Mouse (Mus musculus): ENCODE results near the gene Aoah. TPM values are rescaled to one million over a fixed set of nuclear protein-coding genes. Genes with fewer than 3 reads are reported as not detected.

Gene Aoah
- polyA plus RNA-seq, 1 experiment from 2014 or later = 0.32 TPM

- 44% methylated on average over 5 of the region's 5 CpGs for WGBS
- no peaks in the 10 kb centered on the region for H3K4me1 ChIP-seq (replicated peaks; ENCODE audit: control insufficient read depth, insufficient read depth, low read length)
- peak; percentile 55; the same call in 1 of the 2 replicates for ATAC-seq (replicated peaks; ENCODE audit: low FRiP score)
Observed at GRCm38 (mm10) chr13:20937452-20937851, 143.5 kb downstream of the Aoah start.

GRCm38 (mm10) chr13:20939099-20939498, 145.2 kb downstream of the Aoah start:
- Histone ChIP-seq H3K9ac (ENCODE audit: low read length) (no peak overlapping the region), H3K4me1 (replicated peaks; ENCODE audit: control insufficient read depth, insufficient read depth, low read length) (no peaks in the 10 kb centered on the region), H3K36me3 (ENCODE audit: control insufficient read depth, insufficient read depth, low read length) (no peaks in the 10 kb centered on the region), H3K27me3 (ENCODE audit: control insufficient read depth, insufficient read depth, low read length) (no peaks in the 10 kb centered on the region), H3K9me3 (ENCODE audit: control insufficient read depth, low read length) (no peaks in the 10 kb centered on the region), H3K4me2 (ENCODE audit: low read depth, low read length, severe bottlenecking) (no peak overlapping the region), H3K27ac (ENCODE audit: low read depth, low read length) (no peak overlapping the region), H3K4me3 (ENCODE audit: low read depth, low read length) (no peak overlapping the region)
- ATAC-seq (replicated peaks; ENCODE audit: low FRiP score) (no peak), DNase-seq (ENCODE audit: low spot score) (no peak)
- WGBS = 85% methylated on average over 6 of the region's 6 CpGs

More at GRCm38 (mm10) chr13:20937452-20937851, 143.5 kb downstream of the Aoah start:
- peak; percentile 82 for DNase-seq (ENCODE audit: low spot score)
- Histone ChIP-seq H3K27ac (ENCODE audit: low read depth, low read length) (no peak overlapping the region), H3K9me3 (ENCODE audit: control insufficient read depth, low read length) (no peaks in the 10 kb centered on the region), H3K36me3 (ENCODE audit: control insufficient read depth, insufficient read depth, low read length) (no peaks in the 10 kb centered on the region), H3K27me3 (ENCODE audit: control insufficient read depth, insufficient read depth, low read length) (no peaks in the 10 kb centered on the region), H3K4me3 (ENCODE audit: low read depth, low read length) (no peak overlapping the region), H3K9ac (ENCODE audit: low read length) (no peak overlapping the region), H3K4me2 (ENCODE audit: low read depth, low read length, severe bottlenecking) (no peak overlapping the region)

DNA sequence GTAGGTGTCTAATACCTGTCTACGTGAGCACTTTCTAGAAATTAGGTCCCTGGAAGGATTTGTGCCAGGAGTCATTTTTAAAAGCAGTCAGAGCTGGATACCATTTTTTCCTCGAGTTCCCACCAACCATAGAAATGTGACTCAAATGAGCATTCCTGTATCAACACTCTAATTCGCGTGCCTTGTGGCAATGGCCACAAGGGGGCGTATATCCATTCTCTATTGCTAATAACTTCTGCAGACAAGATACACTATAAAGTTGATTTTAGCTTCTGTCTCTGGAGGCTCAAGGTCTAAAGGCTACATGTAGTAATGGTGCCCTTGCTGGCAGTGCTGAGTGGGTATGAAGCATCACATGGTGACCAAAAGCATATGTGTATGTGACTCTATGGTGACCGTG, 146.5 kb downstream of the Aoah start:
- Histone ChIP-seq H3K36me3 (ENCODE audit: control insufficient read depth, insufficient read depth, low read length) (no peaks in the 10 kb centered on the region), H3K27me3 (ENCODE audit: control insufficient read depth, insufficient read depth, low read length) (no peaks in the 10 kb centered on the region), H3K4me2 (ENCODE audit: low read depth, low read length, severe bottlenecking) (no peak overlapping the region), H3K9me3 (ENCODE audit: control insufficient read depth, low read length) (no peaks in the 10 kb centered on the region), H3K27ac (ENCODE audit: low read depth, low read length) (no peak overlapping the region), H3K4me1 (replicated peaks; ENCODE audit: control insufficient read depth, insufficient read depth, low read length) (no peaks in the 10 kb centered on the region), H3K4me3 (ENCODE audit: low read depth, low read length) (no peak overlapping the region), H3K9ac (ENCODE audit: low read length) (no peak overlapping the region)
- DNase-seq (ENCODE audit: low spot score) (no peak), ATAC-seq (replicated peaks; ENCODE audit: low FRiP score) (0 out of 2 replicates have a peak, but pooled peaks have one; percentile 12)
- 60% methylated on average over 6 of the region's 6 CpGs for WGBS

DNA sequence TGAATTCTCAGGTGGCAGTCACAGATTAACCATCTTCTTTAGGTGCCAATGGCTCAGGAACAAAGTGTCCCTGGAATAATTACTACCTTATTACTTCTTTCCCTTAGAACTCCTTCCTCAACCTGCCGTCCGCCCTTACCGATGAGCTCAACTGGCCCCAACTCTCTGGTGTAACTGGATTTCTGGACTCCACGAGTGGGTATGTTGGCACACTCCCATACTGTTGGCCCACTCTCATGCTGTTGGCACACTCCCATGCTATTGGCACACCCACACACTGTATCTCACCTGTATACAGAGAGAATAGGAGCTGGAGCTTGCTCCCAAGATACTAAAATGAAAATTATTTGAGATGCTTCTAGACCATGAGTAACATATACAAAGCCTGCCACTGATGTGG, 147.8 kb downstream of the Aoah start:
- 96% methylated on average over 4 of the region's 4 CpGs for WGBS
- no peaks in the 10 kb centered on the region for H3K4me1 ChIP-seq (replicated peaks; ENCODE audit: control insufficient read depth, insufficient read depth, low read length)

DNA sequence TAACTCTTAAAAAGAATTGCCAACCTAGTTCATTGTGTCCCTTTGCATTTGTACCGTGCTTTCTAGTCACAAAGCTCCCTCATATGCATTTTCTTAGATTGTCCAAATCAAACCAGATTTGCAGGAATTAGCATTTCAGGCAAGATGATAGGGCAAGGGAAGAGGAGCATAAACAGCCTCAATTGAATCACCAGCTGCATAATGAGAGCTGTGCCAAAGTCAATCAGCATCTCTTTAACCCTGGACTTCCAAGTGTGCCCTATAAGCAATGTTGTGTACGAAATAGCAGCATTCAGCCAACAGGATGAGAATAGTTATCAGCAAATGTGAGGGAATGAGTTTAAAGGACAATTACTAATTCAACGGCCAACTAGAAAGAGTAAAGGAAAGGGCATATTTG, 169.2 kb downstream of the Aoah start:
- Histone ChIP-seq H3K4me2 (ENCODE audit: low read depth, low read length, severe bottlenecking) (no peak overlapping the region), H3K9me3 (ENCODE audit: control insufficient read depth, low read length) (no peaks in the 10 kb centered on the region), H3K27me3 (ENCODE audit: control insufficient read depth, insufficient read depth, low read length) (no peaks in the 10 kb centered on the region), H3K27ac (ENCODE audit: low read depth, low read length) (no peak overlapping the region), H3K36me3 (ENCODE audit: control insufficient read depth, insufficient read depth, low read length) (no peaks in the 10 kb centered on the region), H3K4me3 (ENCODE audit: low read depth, low read length) (no peak overlapping the region), H3K9ac (ENCODE audit: low read length) (no peak overlapping the region), H3K4me1 (replicated peaks; ENCODE audit: control insufficient read depth, insufficient read depth, low read length) (no peaks in the 10 kb centered on the region)
- DNase-seq (ENCODE audit: low spot score) (no peak), ATAC-seq (replicated peaks; ENCODE audit: low FRiP score) (no peak)
- WGBS = 82% methylated on average over 3 of the region's 3 CpGs

More for the DNA sequence above, 147.8 kb downstream of the Aoah start:
- Histone ChIP-seq H3K27ac (ENCODE audit: low read depth, low read length) (no peak overlapping the region), H3K9ac (ENCODE audit: low read length) (no peak overlapping the region), H3K27me3 (ENCODE audit: control insufficient read depth, insufficient read depth, low read length) (no peaks in the 10 kb centered on the region), H3K4me3 (ENCODE audit: low read depth, low read length) (no peak overlapping the region), H3K36me3 (ENCODE audit: control insufficient read depth, insufficient read depth, low read length) (no peaks in the 10 kb centered on the region), H3K4me2 (ENCODE audit: low read depth, low read length, severe bottlenecking) (no peak overlapping the region), H3K9me3 (ENCODE audit: control insufficient read depth, low read length) (no peaks in the 10 kb centered on the region)
- no peak for DNase-seq (ENCODE audit: low spot score)
- no peak for ATAC-seq (replicated peaks; ENCODE audit: low FRiP score)

DNA sequence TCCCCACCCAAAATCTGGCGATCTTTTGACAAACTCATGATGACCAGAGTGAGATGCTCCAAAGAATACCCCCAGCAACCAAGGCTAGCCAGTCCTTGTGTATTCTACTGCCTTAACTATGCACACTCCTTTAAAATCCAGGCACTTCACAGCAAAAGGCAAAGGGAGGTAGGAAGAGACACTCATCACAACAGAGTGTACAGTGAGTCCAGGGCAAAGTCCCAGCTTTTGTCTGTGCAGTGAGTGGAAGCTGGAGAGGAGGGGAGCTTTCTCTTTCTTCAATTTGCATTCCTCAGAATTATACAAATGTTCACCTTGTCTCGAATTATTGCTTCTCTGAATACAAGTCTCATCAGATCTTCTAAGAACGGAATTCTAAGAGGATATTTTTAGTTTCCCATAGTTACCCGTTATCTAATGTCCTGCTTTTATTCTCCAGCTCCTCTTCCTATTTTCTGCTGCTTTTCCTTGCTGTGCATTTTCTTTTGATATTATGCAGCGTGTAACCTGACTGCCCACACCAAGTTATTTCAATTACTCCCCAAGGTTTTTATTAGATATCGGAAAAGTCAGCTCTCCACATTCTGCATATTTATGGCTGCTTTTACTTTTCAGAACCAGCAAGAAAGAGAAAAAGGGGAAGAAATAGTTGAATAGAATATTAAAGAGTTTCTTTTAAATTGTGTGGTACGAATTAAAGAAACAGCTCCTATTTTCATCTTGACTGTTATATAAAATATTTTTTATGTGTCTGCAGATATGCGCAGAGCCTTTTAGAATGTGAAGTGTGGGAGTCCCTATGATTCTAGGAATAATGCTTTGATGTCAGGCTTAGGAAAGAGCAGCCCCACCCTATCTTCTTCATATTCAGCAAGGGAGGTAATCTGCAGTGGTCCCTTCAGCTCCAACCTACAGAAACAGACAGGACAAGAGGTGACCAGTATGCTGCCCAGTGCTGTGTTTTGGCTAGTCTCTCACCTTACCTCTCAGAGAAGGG, 187.6 kb downstream of the Aoah start:
- no peak overlapping the region for H3K4me3 ChIP-seq (ENCODE audit: low read depth, low read length)
- H3K27me3 ChIP-seq (ENCODE audit: control insufficient read depth, insufficient read depth, low read length) = no peaks in the 10 kb centered on the region
- DNase-seq (ENCODE audit: low spot score) (no peak), ATAC-seq (replicated peaks; ENCODE audit: low FRiP score) (no peak)
- no peaks in the 10 kb centered on the region for H3K4me1 ChIP-seq (replicated peaks; ENCODE audit: control insufficient read depth, insufficient read depth, low read length)
- 87% methylated on average over 8 of the region's 8 CpGs for WGBS
- no peaks in the 10 kb centered on the region for H3K36me3 ChIP-seq (ENCODE audit: control insufficient read depth, insufficient read depth, low read length)
- H3K27ac ChIP-seq (ENCODE audit: low read depth, low read length) = no peak overlapping the region
- H3K9ac ChIP-seq (ENCODE audit: low read length) = no peak overlapping the region
- no peaks in the 10 kb centered on the region for H3K9me3 ChIP-seq (ENCODE audit: control insufficient read depth, low read length)
- H3K4me2 ChIP-seq (ENCODE audit: low read depth, low read length, severe bottlenecking) = no peak overlapping the region

- ATAC-seq (replicated peaks; ENCODE audit: low FRiP score) = no peak
- H3K4me2 ChIP-seq (ENCODE audit: low read depth, low read length, severe bottlenecking) = no peak overlapping the region
- H3K9ac ChIP-seq (ENCODE audit: low read length) = no peak overlapping the region
- H3K27me3 ChIP-seq (ENCODE audit: control insufficient read depth, insufficient read depth, low read length) = no peaks in the 10 kb centered on the region
- H3K27ac ChIP-seq (ENCODE audit: low read depth, low read length) = no peak overlapping the region
- no peaks in the 10 kb centered on the region for H3K4me1 ChIP-seq (replicated peaks; ENCODE audit: control insufficient read depth, insufficient read depth, low read length)
- H3K9me3 ChIP-seq (ENCODE audit: control insufficient read depth, low read length) = no peaks in the 10 kb centered on the region
- no peak for DNase-seq (ENCODE audit: low spot score)
- H3K36me3 ChIP-seq (ENCODE audit: control insufficient read depth, insufficient read depth, low read length) = no peaks in the 10 kb centered on the region
- H3K4me3 ChIP-seq (ENCODE audit: low read depth, low read length) = no peak overlapping the region
Observed at GRCm38 (mm10) chr13:20985510-20985909, 191.6 kb downstream of the Aoah start.

DNA sequence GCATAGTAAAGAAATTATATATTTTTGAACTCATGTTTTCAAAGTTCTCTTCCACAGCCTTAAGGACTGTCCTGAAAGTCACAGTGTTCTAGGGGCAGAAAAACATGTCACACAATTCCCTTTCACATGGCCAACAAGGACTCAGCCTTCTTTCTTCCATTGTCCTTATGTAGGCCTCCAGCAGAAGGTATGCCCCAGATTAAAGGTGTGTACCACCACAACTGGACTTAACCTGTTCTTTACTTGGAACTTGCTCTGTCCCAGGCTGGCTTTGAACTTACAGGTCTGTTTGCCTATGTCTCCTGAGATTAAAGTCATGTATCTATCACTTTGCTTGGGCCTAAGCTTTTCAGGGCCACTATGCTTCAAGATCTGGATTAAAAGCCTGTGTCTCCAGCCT, 192.0 kb downstream of the Aoah start:
- Histone ChIP-seq H3K4me1 (replicated peaks; ENCODE audit: control insufficient read depth, insufficient read depth, low read length) (no peaks in the 10 kb centered on the region), H3K27ac (ENCODE audit: low read depth, low read length) (no peak overlapping the region), H3K9me3 (ENCODE audit: control insufficient read depth, low read length) (no peaks in the 10 kb centered on the region), H3K36me3 (ENCODE audit: control insufficient read depth, insufficient read depth, low read length) (no peaks in the 10 kb centered on the region), H3K9ac (ENCODE audit: low read length) (no peak overlapping the region), H3K4me3 (ENCODE audit: low read depth, low read length) (no peak overlapping the region), H3K27me3 (ENCODE audit: control insufficient read depth, insufficient read depth, low read length) (no peaks in the 10 kb centered on the region), H3K4me2 (ENCODE audit: low read depth, low read length, severe bottlenecking) (no peak overlapping the region)
- no peak for DNase-seq (ENCODE audit: low spot score)
- no peak for ATAC-seq (replicated peaks; ENCODE audit: low FRiP score)

DNA sequence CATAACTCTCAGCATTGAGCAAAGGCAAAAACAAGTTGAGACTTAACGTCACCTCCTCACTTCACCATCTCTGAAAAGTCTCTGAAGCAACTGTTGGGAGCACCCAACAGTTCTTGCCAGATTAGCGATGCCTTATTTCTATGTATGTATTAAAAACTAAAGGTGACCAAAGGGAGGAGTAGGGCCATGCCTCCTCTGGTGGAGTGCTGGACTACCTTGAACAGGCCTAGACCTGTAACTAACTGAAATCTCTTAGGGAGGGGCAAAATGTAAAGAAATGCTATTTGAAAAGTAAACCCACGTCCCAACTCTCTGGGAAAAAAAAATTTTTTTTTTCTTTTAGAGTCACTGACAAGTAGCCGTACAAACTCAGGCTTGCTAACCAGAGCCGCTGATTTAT, 211.3 kb downstream of the Aoah start:
- ATAC-seq (replicated peaks; ENCODE audit: low FRiP score) = no peak
- Histone ChIP-seq H3K4me3 (ENCODE audit: low read depth, low read length) (no peak overlapping the region), H3K36me3 (ENCODE audit: control insufficient read depth, insufficient read depth, low read length) (no peaks in the 10 kb centered on the region), H3K9ac (ENCODE audit: low read length) (no peak overlapping the region), H3K27me3 (ENCODE audit: control insufficient read depth, insufficient read depth, low read length) (no peaks in the 10 kb centered on the region), H3K9me3 (ENCODE audit: control insufficient read depth, low read length) (no peaks in the 10 kb centered on the region), H3K27ac (ENCODE audit: low read depth, low read length) (no peak overlapping the region), H3K4me2 (ENCODE audit: low read depth, low read length, severe bottlenecking) (no peak overlapping the region), H3K4me1 (replicated peaks; ENCODE audit: control insufficient read depth, insufficient read depth, low read length) (no peaks in the 10 kb centered on the region)
- no peak for DNase-seq (ENCODE audit: low spot score)
- WGBS = 89% methylated on average over 5 of the region's 5 CpGs

All from forebrain, embryonic 11.5 days (tissue).